Mouse (Mus musculus) MEL (cell line): ENCODE results near the gene Pfkfb3.

Source experiments
- EP300 ChIP-seq, 2 experiments: IDR thresholded peaks; 2 replicates each; pipeline ENCODE4 v1.6.1; 2011; ENCODE audit warnings: improper control_type of control experiment in 2 of 2, low read length in 2 of 2, low read depth in 1 of 2, mild to moderate bottlenecking in 1 of 2
- RAD21 ChIP-seq: IDR thresholded peaks from 2 replicates; pipeline ENCODE4 v1.6.1; 2011; ENCODE audit warnings: mild to moderate bottlenecking, low read depth, low read length, improper control_type of control experiment
- SMC3 ChIP-seq: IDR thresholded peaks from 2 replicates; pipeline ENCODE4 v1.6.1; 2011; ENCODE audit warnings: low read depth, low read length, improper control_type of control experiment
- UBTF ChIP-seq: IDR thresholded peaks from 2 replicates; pipeline ENCODE4 v1.6.1; 2012; ENCODE audit warnings: low read depth, mild to moderate bottlenecking, inconsistent platforms, low read length, improper control_type of control experiment, moderate library complexity, borderline replicate concordance; ENCODE audit not compliant: insufficient read depth

DNA sequence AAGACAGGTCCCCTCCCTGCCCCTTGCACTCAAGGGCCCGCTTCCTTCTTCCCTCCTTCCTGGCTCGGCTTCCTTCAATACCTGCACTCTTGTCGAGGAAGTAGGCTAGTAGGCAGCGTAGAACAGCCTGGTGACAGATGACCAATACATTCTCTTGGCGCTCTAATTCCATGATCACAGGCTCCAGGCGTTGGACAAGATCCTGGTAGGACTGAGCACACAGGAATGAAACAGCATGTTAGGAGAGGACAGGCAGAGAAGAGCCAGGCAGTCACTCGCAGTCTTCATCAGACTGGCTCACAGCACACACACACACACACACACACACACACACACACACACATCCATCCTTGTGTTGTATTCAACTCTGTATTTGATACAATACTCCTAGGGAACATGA, 71.5 kb downstream of the Pfkfb3 start:
- no peak for TF ChIP-seq RAD21
- TF ChIP-seq EP300 (IDR thresholded peaks at IDR 0.05; ENCODE audit: low read depth in 1 of 2, low read length in 2 of 2) = no peak
- no peak for TF ChIP-seq UBTF
- no peak for TF ChIP-seq SMC3
